7 mouse cellular contexts compared by ENCODE assay signal in the genomic region with DNA sequence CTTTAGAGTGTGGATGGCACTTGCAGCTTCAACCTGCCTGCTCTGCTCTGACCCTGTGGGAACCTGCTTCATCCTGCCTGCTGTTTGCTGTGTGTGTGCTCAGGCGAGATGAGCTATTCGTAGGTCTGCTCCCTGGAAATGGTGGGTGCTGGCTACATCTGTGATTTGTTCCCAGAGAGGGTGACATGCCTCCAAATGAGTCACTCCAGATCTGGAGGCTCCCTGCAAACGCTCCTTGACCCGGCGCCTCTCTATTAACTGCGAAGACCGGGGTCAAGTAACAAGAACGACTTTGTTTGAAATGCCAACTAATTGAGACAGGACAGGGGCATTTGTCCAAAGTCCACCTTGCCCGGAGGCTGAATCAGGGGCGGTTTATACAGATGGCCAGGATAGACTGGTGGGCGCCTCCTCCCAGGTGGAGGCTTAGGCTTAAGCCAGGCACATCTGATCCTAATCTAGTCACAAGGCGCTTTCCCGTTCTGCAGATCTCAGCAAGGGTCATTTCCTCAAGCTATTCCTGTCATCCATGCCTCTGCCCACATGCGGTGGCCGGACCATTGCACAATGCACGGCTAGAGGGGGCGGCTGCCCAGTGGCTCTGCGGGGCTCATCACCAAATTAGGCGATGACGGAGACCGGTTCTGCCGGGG. TPM values are rescaled to one million over a fixed set of nuclear protein-coding genes. Genes with fewer than 3 reads are reported as not detected.
A peak's percentile ranks its signal among the peaks of the same experiment; 100 is the strongest.
DNase-seq lines count a peak whose midpoint lies in the region; ATAC-seq and TF ChIP-seq lines count a peak whose summit lies in the region.

No protein-coding gene starts in this region.

- peaks cover 20% of the 10 kb centered on the region for H3K79me2 ChIP-seq in myocyte (ENCODE audit: control insufficient read depth, insufficient read depth)

- TF ChIP-seq EP300 in heart, postnatal 0 days (IDR thresholded peaks at IDR 0.05; ENCODE audit: low read depth) = no peak

- peak overlapping the region; percentile 96 for H3K4me3 ChIP-seq in neural tube, embryonic 11.5 days (ENCODE audit: low read depth, low read length)
- peak overlapping the region; percentile 94 for H3K4me3 ChIP-seq in bone marrow macrophage, adult 2 months (ENCODE audit: insufficient read depth, low read length)
- H3K4me3 ChIP-seq in heart, postnatal 0 days (ENCODE audit: low read depth, low read length) = peak overlapping the region; percentile 73
- H3K4me3 ChIP-seq in myocyte = peak overlapping the region; percentile 91

- H3K36me3 ChIP-seq in neural tube, embryonic 11.5 days (ENCODE audit: control insufficient read depth, insufficient read depth, low read length) = peaks cover 4% of the 10 kb centered on the region
- peaks cover 33% of the 10 kb centered on the region for H3K36me3 ChIP-seq in heart, postnatal 0 days (replicated peaks; ENCODE audit: control insufficient read depth, insufficient read depth, low read length)
- peaks cover 24% of the 10 kb centered on the region for H3K36me3 ChIP-seq in myocyte (ENCODE audit: control insufficient read depth, insufficient read depth)

- peak overlapping the region; percentile 93 for H3K27ac ChIP-seq in neural tube, embryonic 11.5 days (ENCODE audit: low read depth, low read length)
- H3K27ac ChIP-seq in bone marrow macrophage, adult 2 months (ENCODE audit: insufficient read depth, low read depth, low read length) = peak overlapping the region; percentile 99
- peak overlapping the region; percentile 93 for H3K27ac ChIP-seq in heart, postnatal 0 days (ENCODE audit: low read depth)

- no peak for TF ChIP-seq POLR2A in bone marrow macrophage, adult 2 months (IDR thresholded peaks at IDR 0.05; ENCODE audit: borderline replicate concordance, low read depth, low read length)
- peak; percentile 15 for TF ChIP-seq POLR2A in myocyte (IDR thresholded peaks at IDR 0.05; ENCODE audit: insufficient read length, low read depth)

- peak; percentile 32 for DNase-seq in neural tube, embryonic 11.5 days (ENCODE audit: low spot score)
- no peak for DNase-seq in neural tube, embryonic 10.5 days (ENCODE audit: extremely low spot score, low spot score)
- DNase-seq in heart, postnatal 0 days (ENCODE audit: low spot score) = no peak
- DNase-seq in left cerebral cortex, postnatal 14 days (ENCODE audit: low spot score in 2 of 2) = peak; percentile 35 to 72

- TF ChIP-seq CTCF in bone marrow macrophage, adult 2 months (IDR thresholded peaks at IDR 0.05; ENCODE audit: low read depth, low read length) = no peak
- no peak for TF ChIP-seq CTCF in heart, postnatal 0 days (IDR thresholded peaks at IDR 0.05; ENCODE audit: low read depth)

- H3K4me2 ChIP-seq in neural tube, embryonic 11.5 days (ENCODE audit: low read depth) = peak overlapping the region; percentile 91
- peak overlapping the region; percentile 81 for H3K4me2 ChIP-seq in heart, postnatal 0 days (ENCODE audit: low read depth, low read length)
- peak overlapping the region; percentile 95 for H3K4me2 ChIP-seq in myocyte (ENCODE audit: low read depth)

- ATAC-seq in neural tube, embryonic 11.5 days (ENCODE audit: insufficient read depth, low FRiP score, low TSS enrichment) = peak; percentile 56
- ATAC-seq in heart, postnatal 0 days (ENCODE audit: insufficient read depth, low read depth) = peak; percentile 53; the same call in 1 of the 2 replicates
- ATAC-seq in erythroid progenitor cell, adult 5-6 weeks (replicated peaks; ENCODE audit: low FRiP score, poor library complexity, severe bottlenecking) = no peak; the same call in none of the 2 replicates

- H3K27me3 ChIP-seq in neural tube, embryonic 11.5 days (ENCODE audit: control insufficient read depth, insufficient read depth, low read length) = no peaks in the 10 kb centered on the region
- H3K27me3 ChIP-seq in heart, postnatal 0 days (ENCODE audit: control insufficient read depth, insufficient read depth, low read length) = no peaks in the 10 kb centered on the region
- no peaks in the 10 kb centered on the region for H3K27me3 ChIP-seq in myocyte (ENCODE audit: control insufficient read depth, insufficient read depth, insufficient read length)

- intact Hi-C loops in left cerebral cortex, postnatal 14 days (cut with DNase I) = loop anchor here (10.0 kb wide), 1 partner anchor 197 kb away; no protein-coding TSS in a partner anchor

- peak overlapping the region; percentile 99 for H3K9ac ChIP-seq in neural tube, embryonic 11.5 days (ENCODE audit: low read length)
- peak overlapping the region; percentile 45 for H3K9ac ChIP-seq in heart, postnatal 0 days (replicated peaks; ENCODE audit: low read depth, low read length)

- 10% methylated on average over 22 of the region's 22 CpGs for WGBS in neural tube, embryonic 11.5 days
- WGBS in heart, postnatal 0 days = 13% methylated on average over 22 of the region's 22 CpGs

- peak overlapping the region; percentile 86 for H3ac ChIP-seq in myocyte (ENCODE audit: control insufficient read depth, insufficient read length)

- peaks cover 15% of the 10 kb centered on the region for H3K4me1 ChIP-seq in neural tube, embryonic 11.5 days (ENCODE audit: control insufficient read depth, insufficient read depth, low read length)
- H3K4me1 ChIP-seq in bone marrow macrophage, adult 2 months (ENCODE audit: control insufficient read depth, insufficient read depth, low read length) = peaks cover 15% of the 10 kb centered on the region
- peaks cover 18% of the 10 kb centered on the region for H3K4me1 ChIP-seq in heart, postnatal 0 days (ENCODE audit: control insufficient read depth, insufficient read depth)

- no peaks in the 10 kb centered on the region for H3K9me3 ChIP-seq in neural tube, embryonic 11.5 days (ENCODE audit: control insufficient read depth, low read length)
- no peaks in the 10 kb centered on the region for H3K9me3 ChIP-seq in heart, postnatal 0 days (replicated peaks; ENCODE audit: control insufficient read depth, low read length)

TF ChIP-seq in myocyte, 11 proteins besides CTCF, POLR2A, EP300 and RAD21 (continues in another document):
- TF ChIP-seq CEBPB (IDR thresholded peaks at IDR 0.05; ENCODE audit: insufficient read depth, poor library complexity, severe bottlenecking) = peak; percentile 88
- peak; percentile 87 for TF ChIP-seq SRF (IDR thresholded peaks at IDR 0.05; ENCODE audit: control insufficient read depth, insufficient read length, low read depth)
- TF ChIP-seq TCF3 (IDR thresholded peaks at IDR 0.05; ENCODE audit: insufficient read length, low read depth) = no peak
- no peak for TF ChIP-seq TCF12 (IDR thresholded peaks at IDR 0.05; ENCODE audit: insufficient read depth, poor library complexity, severe bottlenecking)
- TF ChIP-seq POLR2AphosphoS2 (IDR thresholded peaks at IDR 0.05; ENCODE audit: insufficient read length, low read depth) = peak; percentile 49
- TF ChIP-seq MYOG (IDR thresholded peaks at IDR 0.05; ENCODE audit: control insufficient read depth in 1 of 3, insufficient read depth in 1 of 3, insufficient read length in 2 of 3, low read depth in 2 of 3) = no peak
- peak in 1 of 3 experiments; percentile 45 for TF ChIP-seq MYOD1 (IDR thresholded peaks at IDR 0.05; ENCODE audit: control insufficient read depth in 1 of 3, insufficient read length in 2 of 3, low read depth in 2 of 3)

RNA-seq across cellular contexts. Expression of gene Rpl10a, which starts 0.5 kb away (rescaled TPM):
- polyA plus RNA-seq in neural tube, embryonic 11.5 days (2014; fragmentation: Nextera tagmentation; extraction: Ambion mirVana) = 478 TPM in 2 replicates
- polyA plus RNA-seq in bone marrow macrophage, adult 2 months (2012; ENCODE audit: insufficient read depth, insufficient read length, missing spikeins) = 568 and 618 TPM in 2 replicates
- 817 and 939 TPM in 2 replicates for total RNA-seq in heart, postnatal 0 days (2014; rRNA removed; ENCODE audit: low replicate concordance)
- 255 and 273 TPM in 2 replicates for polyA plus RNA-seq in heart, postnatal 0 days (2015; fragmentation: Nextera tagmentation; extraction: Ambion mirVana)
- 100 to 1,000 TPM; 365 to 369 TPM for total RNA-seq in left cerebral cortex, postnatal 14 days (2021)
- polyA plus RNA-seq in myocyte (2012; fragmentation: generic; extraction: Trizol) = 2,984 TPM
- 515 and 750 TPM in 2 replicates for total RNA-seq in erythroid progenitor cell, adult 5-6 weeks (2015; ENCODE audit: low replicate concordance)
- total RNA-seq in erythroid progenitor cell, adult 5-6 weeks (2017; ENCODE audit: low replicate concordance) = 184 and 203 TPM in 2 replicates

RNA-seq across cellular contexts. Expression of gene Fance, which starts 14.5 kb away (rescaled TPM):
- 23.2 and 23.7 TPM in 2 replicates for polyA plus RNA-seq in neural tube, embryonic 11.5 days (2014; fragmentation: Nextera tagmentation; extraction: Ambion mirVana)
- polyA plus RNA-seq in bone marrow macrophage, adult 2 months (2012; ENCODE audit: insufficient read depth, insufficient read length, missing spikeins) = 24.2 and 32.1 TPM in 2 replicates
- total RNA-seq in heart, postnatal 0 days (2014; rRNA removed; ENCODE audit: low replicate concordance) = 14.1 and 21.7 TPM in 2 replicates
- 13.8 and 14.1 TPM in 2 replicates for polyA plus RNA-seq in heart, postnatal 0 days (2015; fragmentation: Nextera tagmentation; extraction: Ambion mirVana)
- 10 to 100 TPM; 28.3 to 29.6 TPM for total RNA-seq in left cerebral cortex, postnatal 14 days (2021)
- 28.5 TPM for polyA plus RNA-seq in myocyte (2012; fragmentation: generic; extraction: Trizol)
- total RNA-seq in erythroid progenitor cell, adult 5-6 weeks (2015; ENCODE audit: low replicate concordance) = 9.7 and 10.5 TPM in 2 replicates
- 0.76 and 9.8 TPM in 2 replicates for total RNA-seq in erythroid progenitor cell, adult 5-6 weeks (2017; ENCODE audit: low replicate concordance)

RNA-seq across cellular contexts. Expression of gene Tead3, which starts 22.8 kb away (rescaled TPM):
- polyA plus RNA-seq in neural tube, embryonic 11.5 days (2014; fragmentation: Nextera tagmentation; extraction: Ambion mirVana) = 4.5 and 4.6 TPM in 2 replicates
- not detected in 2 replicates for polyA plus RNA-seq in bone marrow macrophage, adult 2 months (2012; ENCODE audit: insufficient read depth, insufficient read length, missing spikeins)
- 13.1 and 19.7 TPM in 2 replicates for total RNA-seq in heart, postnatal 0 days (2014; rRNA removed; ENCODE audit: low replicate concordance)
- polyA plus RNA-seq in heart, postnatal 0 days (2015; fragmentation: Nextera tagmentation; extraction: Ambion mirVana) = 3.2 and 3.3 TPM in 2 replicates
- total RNA-seq in left cerebral cortex, postnatal 14 days (2021) = 1 to 10 TPM; 2.4 to 3.3 TPM
- 20.1 TPM for polyA plus RNA-seq in myocyte (2012; fragmentation: generic; extraction: Trizol)
- total RNA-seq in erythroid progenitor cell, adult 5-6 weeks (2015; ENCODE audit: low replicate concordance) = not detected in 2 replicates
- total RNA-seq in erythroid progenitor cell, adult 5-6 weeks (2017; ENCODE audit: low replicate concordance) = not detected in 2 replicates

RNA-seq across cellular contexts. Expression of gene Tulp1, which starts 37.2 kb away (rescaled TPM):
- 3.3 and 5.0 TPM in 2 replicates for polyA plus RNA-seq in neural tube, embryonic 11.5 days (2014; fragmentation: Nextera tagmentation; extraction: Ambion mirVana)
- not detected in 2 replicates for polyA plus RNA-seq in bone marrow macrophage, adult 2 months (2012; ENCODE audit: insufficient read depth, insufficient read length, missing spikeins)
- total RNA-seq in heart, postnatal 0 days (2014; rRNA removed; ENCODE audit: low replicate concordance) = 0.61 and 5.3 TPM in 2 replicates
- 0.86 and 1.3 TPM in 2 replicates for polyA plus RNA-seq in heart, postnatal 0 days (2015; fragmentation: Nextera tagmentation; extraction: Ambion mirVana)
- total RNA-seq in left cerebral cortex, postnatal 14 days (2021) = under 1 TPM in 1 of 2 experiments, not detected in 1; 0.66 TPM
- polyA plus RNA-seq in myocyte (2012; fragmentation: generic; extraction: Trizol) = not detected
- total RNA-seq in erythroid progenitor cell, adult 5-6 weeks (2015; ENCODE audit: low replicate concordance) = not detected in 2 replicates
- total RNA-seq in erythroid progenitor cell, adult 5-6 weeks (2017; ENCODE audit: low replicate concordance) = not detected in 2 replicates

Comparison
In these comparisons a context has a peak if more than half of its experiments do, and no peak if none do; other contexts are left out.
1. DNase-seq: peak in neural tube, embryonic 11.5 days (single experiment) and left cerebral cortex, postnatal 14 days (2 of 2); none in neural tube, embryonic 10.5 days (single experiment) and heart, postnatal 0 days (single experiment).
2. Peak in every context shown above with its lines, with median percentiles within 50 percentile points of each other: H3K27ac ChIP-seq, H3K4me2 ChIP-seq and H3K4me3 ChIP-seq.